Comparison of ENCODE assay signal across 24 mouse cellular contexts in the genomic region with DNA sequence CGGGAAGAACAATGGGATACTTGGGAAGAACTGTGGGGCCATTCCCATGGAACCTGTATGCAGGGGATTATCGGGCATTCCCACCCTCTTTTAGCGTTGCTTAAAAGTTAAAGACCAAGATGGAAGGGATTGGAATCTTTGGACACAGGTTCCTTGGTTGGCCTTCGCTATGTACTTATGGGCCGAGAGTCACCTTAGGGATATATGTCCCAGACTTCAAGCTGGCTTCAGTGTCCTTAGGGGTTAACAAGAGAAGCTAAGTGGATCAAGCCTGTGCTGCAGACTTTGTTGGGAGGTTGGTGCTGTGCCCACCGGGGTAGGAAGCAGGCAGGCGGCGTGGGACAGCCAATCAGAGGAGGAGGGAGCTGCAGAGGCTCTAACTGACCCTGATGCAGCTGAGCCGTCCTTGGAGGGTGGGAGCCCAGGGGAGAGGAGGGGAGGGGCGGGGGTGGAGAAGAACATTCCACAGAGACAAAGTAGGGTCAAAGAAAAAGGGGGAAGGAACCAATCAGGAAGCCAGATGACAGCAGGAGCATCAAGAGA. TPM values are rescaled to one million over a fixed set of nuclear protein-coding genes. Genes with fewer than 3 reads are reported as not detected.
A peak's percentile ranks its signal among the peaks of the same experiment; 100 is the strongest.
DNase-seq lines count a peak whose midpoint lies in the region; ATAC-seq and TF ChIP-seq lines count a peak whose summit lies in the region.
"Had no signal": no experiment of that assay in that cellular context is flagged by ENCODE, and none has a peak within 500 bp of the region (broad histone marks: within the 10 kb centered on the region; RNA-seq: fewer than 3 reads in every experiment).

No protein-coding gene starts in this region.

- H3K27ac ChIP-seq in heart, embryonic 11.5 days (ENCODE audit: low read depth, low read length) = no peak overlapping the region
- 0 out of 2 replicates have a peak overlapping the region, but pooled peaks have one; percentile 1 for H3K27ac ChIP-seq in lung, embryonic 14.5 days (ENCODE audit: low read depth)
- peak overlapping the region; percentile 84 for H3K27ac ChIP-seq in lung, embryonic 15.5 days
- H3K27ac ChIP-seq: embryonic facial prominence, embryonic 12.5 days; hindbrain, embryonic 10.5 days had no signal

- H3K27me3 ChIP-seq in heart, embryonic 11.5 days (ENCODE audit: control insufficient read depth, insufficient read depth, low read length) = 0 out of 2 replicates have a peak, but pooled peaks cover 2% of the 10 kb centered on the region
- H3K27me3 ChIP-seq in lung, embryonic 14.5 days (ENCODE audit: insufficient read depth, low read length) = no peaks in the 10 kb centered on the region
- no peaks in the 10 kb centered on the region for H3K27me3 ChIP-seq in lung, embryonic 15.5 days

- WGBS in heart, embryonic 11.5 days (ENCODE audit: insufficient replicate concordance) = 53% methylated on average over 10 of the region's 10 CpGs
- WGBS in lung, embryonic 14.5 days = 51% methylated on average over 10 of the region's 10 CpGs
- 48% methylated on average over 9 of the region's 10 CpGs for WGBS in lung, embryonic 15.5 days

- H3K4me3 ChIP-seq in heart, embryonic 11.5 days (ENCODE audit: low read depth, low read length) = no peak overlapping the region
- no peak overlapping the region for H3K4me3 ChIP-seq in lung, embryonic 14.5 days (ENCODE audit: low read depth, low read length)
- no peak overlapping the region for H3K4me3 ChIP-seq in lung, embryonic 15.5 days
- H3K4me3 ChIP-seq: embryonic facial prominence, embryonic 12.5 days; hindbrain, embryonic 10.5 days; liver, embryonic 12.5 days; myocyte had no signal

- peak overlapping the region; percentile 8; the same call in 1 of the 2 replicates for H3K4me2 ChIP-seq in heart, embryonic 11.5 days
- peak overlapping the region; percentile 93; the same call in 1 of the 2 replicates for H3K4me2 ChIP-seq in lung, embryonic 14.5 days
- H3K4me2 ChIP-seq in lung, embryonic 15.5 days = peak overlapping the region; percentile 82
- H3K4me2 ChIP-seq: embryonic facial prominence, embryonic 12.5 days; liver, embryonic 12.5 days had no signal

- no peak overlapping the region for H3K9ac ChIP-seq in heart, embryonic 11.5 days (ENCODE audit: low read depth, low read length)
- H3K9ac ChIP-seq in lung, embryonic 14.5 days = no peak overlapping the region
- H3K9ac ChIP-seq in lung, embryonic 15.5 days = no peak overlapping the region
- H3K9ac ChIP-seq: embryonic facial prominence, embryonic 12.5 days had no signal

- ATAC-seq in heart, embryonic 11.5 days (replicated peaks; ENCODE audit: insufficient number of reproducible peaks, low FRiP score, low TSS enrichment) = no peak
- ATAC-seq in lung, embryonic 14.5 days (ENCODE audit: insufficient read depth) = no peak
- ATAC-seq in lung, embryonic 15.5 days (ENCODE audit: borderline replicate concordance, extremely low read depth, low FRiP score, low TSS enrichment) = no peak
- ATAC-seq: CD4-positive, CD25-positive, alpha-beta regulatory T cell, adult 4 months; forebrain, embryonic 16.5 days; liver, embryonic 12.5 days had no signal

- peaks cover 23% of the 10 kb centered on the region for H3K4me1 ChIP-seq in heart, embryonic 11.5 days (ENCODE audit: control insufficient read depth, insufficient read depth, low read length)
- H3K4me1 ChIP-seq in lung, embryonic 14.5 days (ENCODE audit: insufficient read depth) = peaks cover 15% of the 10 kb centered on the region
- H3K4me1 ChIP-seq in lung, embryonic 15.5 days = peaks cover 54% of the 10 kb centered on the region

- H3K36me3 ChIP-seq in heart, embryonic 11.5 days (ENCODE audit: control insufficient read depth, insufficient read depth, low read length) = no peaks in the 10 kb centered on the region
- H3K36me3 ChIP-seq in lung, embryonic 14.5 days (ENCODE audit: insufficient read depth) = no peaks in the 10 kb centered on the region
- no peaks in the 10 kb centered on the region for H3K36me3 ChIP-seq in lung, embryonic 15.5 days
- H3K36me3 ChIP-seq: embryonic facial prominence, embryonic 12.5 days; G1E; hindbrain, embryonic 10.5 days; liver, embryonic 12.5 days had no signal

- no peak for DNase-seq in heart, postnatal 36 days
- DNase-seq in lung, embryonic 14.5 days = no peak
- DNase-seq in lung, postnatal 25 days (ENCODE audit: low spot score) = no peak
- peak; percentile 54 for DNase-seq in lung, postnatal 14 days
- DNase-seq in urinary bladder, adult 2 months (ENCODE audit: low spot score) = no peak
- DNase-seq: adrenal gland, postnatal 36 days; kidney, adult 9 months; layer of hippocampus, postnatal 36 days; left cerebral cortex, postnatal 4 days; midbrain, embryonic 14.5 days; thymus, postnatal 25 days had no signal

- H3K9me3 ChIP-seq in heart, embryonic 11.5 days (replicated peaks; ENCODE audit: control insufficient read depth, low read length) = no peaks in the 10 kb centered on the region
- no peaks in the 10 kb centered on the region for H3K9me3 ChIP-seq in lung, embryonic 14.5 days (ENCODE audit: low read depth, low read length)
- no peaks in the 10 kb centered on the region for H3K9me3 ChIP-seq in lung, embryonic 15.5 days
- H3K9me3 ChIP-seq: embryonic facial prominence, embryonic 12.5 days; G1E; hindbrain, embryonic 10.5 days; liver, embryonic 12.5 days had no signal

- no peak for TF ChIP-seq CTCF in lung, embryonic 14.5 days (IDR thresholded peaks at IDR 0.05; ENCODE audit: low read depth)

- intact Hi-C loops in heart, postnatal 36 days (cut with DNase I) = no loop called here

RNA-seq across cellular contexts. Expression of a gene that starts 11.3 kb away (rescaled TPM):
- polyA plus RNA-seq in heart, embryonic 11.5 days (2014; fragmentation: Nextera tagmentation; extraction: Ambion mirVana) = 23.4 and 28.1 TPM in 2 replicates
- total RNA-seq in heart, postnatal 36 days (2021) = 10 to 100 TPM; 18.8 to 27.1 TPM
- polyA plus RNA-seq in lung, embryonic 14.5 days (2014; fragmentation: Nextera tagmentation; extraction: Ambion mirVana) = 41.2 and 43.6 TPM in 2 replicates
- polyA plus RNA-seq in lung, embryonic 15.5 days (2015; fragmentation: Nextera tagmentation; extraction: Ambion mirVana) = 34.8 and 34.9 TPM in 2 replicates
- 26.1 and 27.2 TPM in 2 replicates for polyA plus RNA-seq in urinary bladder, adult 2 months (2012; rRNA removed)

RNA-seq across cellular contexts. Expression of a gene that starts 11.9 kb away (rescaled TPM):
- 11.7 and 13.3 TPM in 2 replicates for polyA plus RNA-seq in heart, embryonic 11.5 days (2014; fragmentation: Nextera tagmentation; extraction: Ambion mirVana)
- total RNA-seq in heart, postnatal 36 days (2021) = 10 to 100 TPM; 41.8 to 45.8 TPM
- 48.5 TPM in 2 replicates for polyA plus RNA-seq in lung, embryonic 14.5 days (2014; fragmentation: Nextera tagmentation; extraction: Ambion mirVana)
- 76.8 and 85.6 TPM in 2 replicates for polyA plus RNA-seq in lung, embryonic 15.5 days (2015; fragmentation: Nextera tagmentation; extraction: Ambion mirVana)
- polyA plus RNA-seq in urinary bladder, adult 2 months (2012; rRNA removed) = 57.9 and 72.5 TPM in 2 replicates

RNA-seq across cellular contexts. Expression of a gene that starts 14.2 kb away (rescaled TPM):
- polyA plus RNA-seq in heart, embryonic 11.5 days (2014; fragmentation: Nextera tagmentation; extraction: Ambion mirVana) = not detected in 2 replicates
- not detected for total RNA-seq in heart, postnatal 36 days (2021)
- polyA plus RNA-seq in lung, embryonic 14.5 days (2014; fragmentation: Nextera tagmentation; extraction: Ambion mirVana) = not detected in 2 replicates
- polyA plus RNA-seq in lung, embryonic 15.5 days (2015; fragmentation: Nextera tagmentation; extraction: Ambion mirVana) = not detected in 2 replicates
- not detected in 2 replicates for polyA plus RNA-seq in urinary bladder, adult 2 months (2012; rRNA removed)
- total RNA-seq: adrenal gland, postnatal 36 days; granulocyte monocyte progenitor cell, adult 5-6 weeks; layer of hippocampus, postnatal 36 days; left cerebral cortex, postnatal 4 days; neutrophil, adult 5-6 weeks had no signal
- polyA plus RNA-seq: CD4-positive, CD25-positive, alpha-beta regulatory T cell, adult 4 months; embryonic facial prominence, embryonic 12.5 days; forebrain, embryonic 16.5 days; G1E; hindbrain, embryonic 10.5 days; intestine, embryonic 14.5 days; large intestine, adult 2 months; liver, embryonic 12.5 days; midbrain, embryonic 14.5 days; myocyte had no signal

RNA-seq across cellular contexts. Expression of a gene that starts 36.4 kb away (rescaled TPM):
- polyA plus RNA-seq in heart, embryonic 11.5 days (2014; fragmentation: Nextera tagmentation; extraction: Ambion mirVana) = 0.11 and 0.18 TPM in 2 replicates
- total RNA-seq in heart, postnatal 36 days (2021) = not detected
- 0.38 and 0.41 TPM in 2 replicates for polyA plus RNA-seq in lung, embryonic 14.5 days (2014; fragmentation: Nextera tagmentation; extraction: Ambion mirVana)
- polyA plus RNA-seq in lung, embryonic 15.5 days (2015; fragmentation: Nextera tagmentation; extraction: Ambion mirVana) = 0.15 and 0.21 TPM in 2 replicates
- polyA plus RNA-seq in urinary bladder, adult 2 months (2012; rRNA removed) = 0.10 TPM in 2 replicates
- total RNA-seq: granulocyte monocyte progenitor cell, adult 5-6 weeks; neutrophil, adult 5-6 weeks had no signal
- polyA plus RNA-seq: G1E, myocyte had no signal

Comparison
In these comparisons a context has a peak if more than half of its experiments do, and no peak if none do; other contexts are left out.
1. H3K4me2 ChIP-seq: peak in every context shown above with its lines; median percentile 93 in lung, embryonic 14.5 days; 82 in lung, embryonic 15.5 days; 8 in heart, embryonic 11.5 days.